Mouse (Mus musculus): Measurements from ENCODE around the gene Esrrb. TPM values are rescaled to one million over a fixed set of nuclear protein-coding genes. Genes with fewer than 3 reads are reported as not detected.

The Esrrb gene
- total RNA-seq, 1 experiment, result 120 TPM

DNA sequence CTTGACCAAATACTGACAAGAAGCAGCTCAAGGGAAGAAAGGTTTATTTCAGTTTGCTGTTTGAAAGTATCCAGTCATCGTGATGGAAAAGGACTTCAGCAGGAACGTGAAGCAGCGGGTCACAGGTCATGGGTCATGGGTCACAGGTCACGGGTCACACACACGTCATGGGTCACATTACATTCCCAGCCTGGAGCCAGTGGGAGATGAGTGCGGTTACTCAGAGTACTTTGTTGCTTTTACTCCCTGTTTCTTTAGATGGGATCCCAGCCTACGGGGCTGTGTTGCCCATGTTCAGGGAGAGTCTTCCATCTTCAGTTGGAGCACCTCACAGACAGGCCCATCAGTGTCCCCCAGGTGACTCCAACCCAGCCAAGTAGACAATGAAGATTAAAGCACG is 13.4 kb downstream of the Esrrb start:
- TF ChIP-seq CHD2 (IDR thresholded peaks at IDR 0.05; ENCODE audit: low read depth, low read length) (no peak), MAFK (IDR thresholded peaks at IDR 0.05; ENCODE audit: insufficient read depth, low read depth, low read length) (no peak), ZNF384 (IDR thresholded peaks at IDR 0.05; ENCODE audit: low read depth, low read length) (no peak), HCFC1 (IDR thresholded peaks at IDR 0.05; ENCODE audit: borderline replicate concordance, insufficient read depth, low read length) (no peak), ZC3H11A (IDR thresholded peaks at IDR 0.05; ENCODE audit: borderline replicate concordance, low read depth, low read length) (no peak)
- H3K36me3 ChIP-seq (ENCODE audit: control insufficient read depth, insufficient read depth, low read length, poor library complexity, severe bottlenecking), result no peaks in the 10 kb centered on the region
- no peak for DNase-seq (ENCODE audit: low read depth, low spot score)
- no peaks in the 10 kb centered on the region for H3K4me1 ChIP-seq (ENCODE audit: control insufficient read depth in 2 of 2, insufficient read depth in 2 of 2, low read length in 2 of 2, poor library complexity in 1 of 2)
- no peak overlapping the region for H3K27ac ChIP-seq (ENCODE audit: insufficient read depth, low read depth, low read length, poor library complexity, severe bottlenecking)
- in situ Hi-C loops (cut with MboI; ENCODE audit: low sequenced_read_pairs in 2 of 2, unreplicated experiment in 2 of 2), result no loop called here
- no peak overlapping the region for H3K9ac ChIP-seq (ENCODE audit: insufficient read depth, low read depth, low read length, poor library complexity, severe bottlenecking)
- no peak overlapping the region for H3K4me3 ChIP-seq (ENCODE audit: insufficient read depth in 1 of 2, low read depth in 1 of 2, low read length in 2 of 2, poor library complexity in 1 of 2, severe bottlenecking in 1 of 2)
- no peaks in the 10 kb centered on the region for H3K9me3 ChIP-seq (ENCODE audit: control insufficient read depth, insufficient read depth, low read depth, low read length)

GRCm38 (mm10) chr12:86379672-86380213 is 18.8 kb downstream of the Esrrb start:
- no peak overlapping the region for H3K4me3 ChIP-seq (ENCODE audit: insufficient read depth in 1 of 2, low read depth in 1 of 2, low read length in 2 of 2, poor library complexity in 1 of 2, severe bottlenecking in 1 of 2)
- 0 out of 4 replicates have a peak, but pooled peaks cover 0 to 2% of the 10 kb centered on the region in 2 experiments for H3K4me1 ChIP-seq (ENCODE audit: control insufficient read depth in 2 of 2, insufficient read depth in 2 of 2, low read length in 2 of 2, poor library complexity in 1 of 2)
- in situ Hi-C loops (cut with MboI; ENCODE audit: low sequenced_read_pairs in 2 of 2, unreplicated experiment in 2 of 2), result no loop called here
- H3K9ac ChIP-seq (ENCODE audit: insufficient read depth, low read depth, low read length, poor library complexity, severe bottlenecking), result no peak overlapping the region
- TF ChIP-seq MAFK (IDR thresholded peaks at IDR 0.05; ENCODE audit: insufficient read depth, low read depth, low read length), result no peak
- TF ChIP-seq HCFC1 (IDR thresholded peaks at IDR 0.05; ENCODE audit: borderline replicate concordance, insufficient read depth, low read length), result no peak
- no peak for TF ChIP-seq CHD2 (IDR thresholded peaks at IDR 0.05; ENCODE audit: low read depth, low read length)
- TF ChIP-seq ZC3H11A (IDR thresholded peaks at IDR 0.05; ENCODE audit: borderline replicate concordance, low read depth, low read length), result no peak
- TF ChIP-seq ZNF384 (IDR thresholded peaks at IDR 0.05; ENCODE audit: low read depth, low read length), result no peak
- no peak for DNase-seq (ENCODE audit: low read depth, low spot score)
- no peaks in the 10 kb centered on the region for H3K9me3 ChIP-seq (ENCODE audit: control insufficient read depth, insufficient read depth, low read depth, low read length)
- H3K36me3 ChIP-seq (ENCODE audit: control insufficient read depth, insufficient read depth, low read length, poor library complexity, severe bottlenecking), result no peaks in the 10 kb centered on the region
- no peak overlapping the region; the same call in 1 of the 2 replicates for H3K27ac ChIP-seq (ENCODE audit: insufficient read depth, low read depth, low read length, poor library complexity, severe bottlenecking)

DNA sequence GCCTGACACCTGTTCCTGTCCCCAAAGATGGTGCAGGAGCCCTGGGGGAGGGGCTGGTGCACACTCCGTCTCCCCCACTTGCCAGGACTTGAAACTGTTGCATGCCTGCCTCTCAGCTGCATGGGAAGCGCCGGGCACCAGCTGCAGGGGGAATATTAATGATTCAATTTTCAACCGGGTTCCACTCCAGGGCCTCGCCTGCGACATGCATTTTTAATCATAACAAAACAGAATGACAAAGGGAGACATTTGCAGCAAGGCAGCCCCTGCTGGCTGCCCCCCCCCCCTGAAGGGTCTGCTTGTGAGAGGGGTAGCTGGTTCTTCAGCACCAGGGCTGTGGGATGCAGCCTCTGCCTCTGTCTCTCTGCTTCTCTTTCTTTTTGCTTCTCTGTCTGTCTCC is 22.9 kb downstream of the Esrrb start:
- H3K9me3 ChIP-seq (ENCODE audit: control insufficient read depth, insufficient read depth, low read depth, low read length), result no peaks in the 10 kb centered on the region
- no peak for TF ChIP-seq ZNF384 (IDR thresholded peaks at IDR 0.05; ENCODE audit: low read depth, low read length)
- TF ChIP-seq MAFK (IDR thresholded peaks at IDR 0.05; ENCODE audit: insufficient read depth, low read depth, low read length), result no peak
- in situ Hi-C loops (cut with MboI; ENCODE audit: low sequenced_read_pairs in 2 of 2, unreplicated experiment in 2 of 2), result no loop called here
- DNase-seq (ENCODE audit: low read depth, low spot score), result no peak
- H3K27ac ChIP-seq (ENCODE audit: insufficient read depth, low read depth, low read length, poor library complexity, severe bottlenecking), result no peak overlapping the region
- H3K36me3 ChIP-seq (ENCODE audit: control insufficient read depth, insufficient read depth, low read length, poor library complexity, severe bottlenecking), result no peaks in the 10 kb centered on the region
- H3K9ac ChIP-seq (ENCODE audit: insufficient read depth, low read depth, low read length, poor library complexity, severe bottlenecking), result no peak overlapping the region
- H3K4me1 ChIP-seq (ENCODE audit: control insufficient read depth in 2 of 2, insufficient read depth in 2 of 2, low read length in 2 of 2, poor library complexity in 1 of 2), result peaks cover 2 to 9% of the 10 kb centered on the region in 2 experiments; a peak in 3 of 4 replicates
- no peak overlapping the region for H3K4me3 ChIP-seq (ENCODE audit: insufficient read depth in 1 of 2, low read depth in 1 of 2, low read length in 2 of 2, poor library complexity in 1 of 2, severe bottlenecking in 1 of 2)

GRCm38 (mm10) chr12:86387671-86388270 is 26.9 kb downstream of the Esrrb start:
- no peak for DNase-seq (ENCODE audit: low read depth, low spot score)
- no peak overlapping the region for H3K27ac ChIP-seq (ENCODE audit: insufficient read depth, low read depth, low read length, poor library complexity, severe bottlenecking)
- peaks cover 0 to 9% of the 10 kb centered on the region in 2 experiments; a peak in 3 of 4 replicates for H3K4me1 ChIP-seq (ENCODE audit: control insufficient read depth in 2 of 2, insufficient read depth in 2 of 2, low read length in 2 of 2, poor library complexity in 1 of 2)
- H3K36me3 ChIP-seq (ENCODE audit: control insufficient read depth, insufficient read depth, low read length, poor library complexity, severe bottlenecking), result no peaks in the 10 kb centered on the region
- no peaks in the 10 kb centered on the region for H3K9me3 ChIP-seq (ENCODE audit: control insufficient read depth, insufficient read depth, low read depth, low read length)
- no peak overlapping the region for H3K4me3 ChIP-seq (ENCODE audit: insufficient read depth in 1 of 2, low read depth in 1 of 2, low read length in 2 of 2, poor library complexity in 1 of 2, severe bottlenecking in 1 of 2)
- H3K9ac ChIP-seq (ENCODE audit: insufficient read depth, low read depth, low read length, poor library complexity, severe bottlenecking), result no peak overlapping the region
- in situ Hi-C loops (cut with MboI; ENCODE audit: low sequenced_read_pairs in 2 of 2, unreplicated experiment in 2 of 2), result no loop called here
- TF ChIP-seq ZNF384 (IDR thresholded peaks at IDR 0.05; ENCODE audit: low read depth, low read length) (no peak), ZC3H11A (IDR thresholded peaks at IDR 0.05; ENCODE audit: borderline replicate concordance, low read depth, low read length) (no peak), CHD2 (IDR thresholded peaks at IDR 0.05; ENCODE audit: low read depth, low read length) (no peak), HCFC1 (IDR thresholded peaks at IDR 0.05; ENCODE audit: borderline replicate concordance, insufficient read depth, low read length) (no peak), MAFK (IDR thresholded peaks at IDR 0.05; ENCODE audit: insufficient read depth, low read depth, low read length) (no peak)

Data from ES-E14 (cell line).